Mouse (Mus musculus) neural tube, embryonic 13.5 days (tissue): ENCODE data around the gene Ptprcap. TPM values are rescaled to one million over a fixed set of nuclear protein-coding genes. Genes with fewer than 3 reads are reported as not detected.
"Not testable (repeated sequence)": the region's sequence is repeated elsewhere in the genome, so short reads cannot be mapped to it uniquely, and the experiment has no call there.

Experiments
- ATAC-seq: fragments of 200-750 bp; cut with Nextera tagmentation; 2 replicates; pipeline ENCODE4 v1.8.0; 2017; ENCODE audit warnings: low read depth, mild to moderate bottlenecking, moderate TSS enrichment, moderate library complexity
- H3K27ac ChIP-seq: fragments of 300-500 bp; sonication (generic); replicated peaks from 2 replicates; pipeline ENCODE4 v1.5.1; 2015; ENCODE audit warnings: moderate library complexity, mild to moderate bottlenecking, inconsistent platforms
- H3K27me3 ChIP-seq: fragments of 300-500 bp; sonication (generic); 2 replicates; pipeline ENCODE4 v1.6.1; 2015; ENCODE audit warnings: mild to moderate bottlenecking, inconsistent platforms
- H3K36me3 ChIP-seq: fragments of 300-500 bp; sonication (generic); 2 replicates; pipeline ENCODE4 v1.6.1; 2015; ENCODE audit warnings: mild to moderate bottlenecking, inconsistent platforms
- H3K4me1 ChIP-seq: fragments of 300-500 bp; sonication (generic); replicated peaks from 2 replicates; pipeline ENCODE4 v1.6.1; 2015; ENCODE audit warnings: inconsistent platforms
- H3K4me2 ChIP-seq: fragments of 300-500 bp; sonication (generic); 2 replicates; pipeline ENCODE4 v1.6.1; 2015; ENCODE audit warnings: inconsistent platforms, mild to moderate bottlenecking, moderate library complexity
- H3K4me3 ChIP-seq: fragments of 300-500 bp; sonication (generic); 2 replicates; pipeline ENCODE4 v1.5.1; 2015; ENCODE audit warnings: mild to moderate bottlenecking, inconsistent platforms
- H3K9ac ChIP-seq: fragments of 300-500 bp; sonication (generic); 2 replicates; pipeline ENCODE4 v1.6.1; 2015; ENCODE audit warnings: moderate library complexity, mild to moderate bottlenecking, inconsistent platforms
- H3K9me3 ChIP-seq: fragments of 300-500 bp; sonication (generic); 2 replicates; pipeline ENCODE4 v1.6.1; 2016; ENCODE audit warnings: inconsistent platforms
- WGBS: fragments of 180-500 bp; shearing (Covaris S2); methylation state at CpG from one replicate; pipeline ENCODE4 v1.1.7; 2015; 5-methylcytosine and 5-hydroxymethylcytosine counted together
- polyA plus RNA-seq: library from polyadenylated mRNA; unstranded; fragments of >200 nt; fragmentation: Nextera tagmentation; extraction: Ambion mirVana; gene quantifications from 2 replicates; pipeline ENCODE4 v1.2.1, GENCODE M21; 2015

Ptprcap gene
- polyA plus RNA-seq, 1 experiment from 2014 or later = 0.54 TPM

GRCm38 (mm10) chr19:4129462-4129861, 23.9 kb upstream of the Ptprcap start:
- H3K27ac ChIP-seq = no peak overlapping the region
- WGBS = 94% methylated on average over 7 of the region's 7 CpGs
- H3K4me3 ChIP-seq = no peak overlapping the region
- H3K4me2 ChIP-seq = no peak overlapping the region
- H3K9me3 ChIP-seq = no peaks in the 10 kb centered on the region
- peaks cover 22% of the 10 kb centered on the region for H3K4me1 ChIP-seq
- H3K9ac ChIP-seq = no peak overlapping the region
- no peaks in the 10 kb centered on the region for H3K27me3 ChIP-seq
- ATAC-seq = no peak
- peaks cover 59% of the 10 kb centered on the region for H3K36me3 ChIP-seq

- Histone ChIP-seq H3K27me3 (no peaks in the 10 kb centered on the region), H3K36me3 (peaks cover 59% of the 10 kb centered on the region), H3K9ac (no peak overlapping the region), H3K9me3 (no peaks in the 10 kb centered on the region), H3K4me3 (no peak overlapping the region), H3K27ac (no peak overlapping the region), H3K4me1 (peaks cover 19% of the 10 kb centered on the region), H3K4me2 (no peak overlapping the region)
- no peak for ATAC-seq
- WGBS = 87% methylated on average over 4 of the region's 4 CpGs
Observed at GRCm38 (mm10) chr19:4130106-4130505, 23.3 kb upstream of the Ptprcap start.

GRCm38 (mm10) chr19:4131075-4131474, 22.3 kb upstream of the Ptprcap start:
- no peaks in the 10 kb centered on the region for H3K27me3 ChIP-seq
- H3K9ac ChIP-seq = no peak overlapping the region
- H3K4me2 ChIP-seq = no peak overlapping the region
- no peak overlapping the region for H3K27ac ChIP-seq
- no peak for ATAC-seq
- peaks cover 17% of the 10 kb centered on the region for H3K4me1 ChIP-seq
- no peaks in the 10 kb centered on the region for H3K9me3 ChIP-seq
- H3K36me3 ChIP-seq = peaks cover 59% of the 10 kb centered on the region
- WGBS = 95% methylated on average over 5 of the region's 5 CpGs
- no peak overlapping the region for H3K4me3 ChIP-seq

- no peak overlapping the region for H3K9ac ChIP-seq
- H3K4me2 ChIP-seq = no peak overlapping the region
- H3K4me1 ChIP-seq = peaks cover 10% of the 10 kb centered on the region
- H3K9me3 ChIP-seq = no peaks in the 10 kb centered on the region
- 84% methylated on average over 2 of the region's 2 CpGs for WGBS
- ATAC-seq = no peak
- no peak overlapping the region for H3K4me3 ChIP-seq
- no peaks in the 10 kb centered on the region for H3K27me3 ChIP-seq
- H3K36me3 ChIP-seq = peaks cover 59% of the 10 kb centered on the region
- no peak overlapping the region for H3K27ac ChIP-seq
Observed at GRCm38 (mm10) chr19:4131768-4132167, 21.6 kb upstream of the Ptprcap start.

GRCm38 (mm10) chr19:4134354-4134753, 19.1 kb upstream of the Ptprcap start:
- Histone ChIP-seq H3K9me3 (no peaks in the 10 kb centered on the region), H3K9ac (no peak overlapping the region), H3K27ac (no peak overlapping the region), H3K4me2 (no peak overlapping the region), H3K27me3 (no peaks in the 10 kb centered on the region), H3K4me3 (no peak overlapping the region), H3K36me3 (peaks cover 40% of the 10 kb centered on the region), H3K4me1 (peaks cover 8% of the 10 kb centered on the region; the same call in 1 of the 2 replicates)
- ATAC-seq = no peak
- WGBS = 88% methylated on average over 4 of the region's 4 CpGs

GRCm38 (mm10) chr19:4135229-4135962, 18.0 kb upstream of the Ptprcap start:
- ATAC-seq, H3K9me3 ChIP-seq, H3K27ac ChIP-seq, H3K4me3 ChIP-seq, H3K27me3 ChIP-seq, H3K4me2 ChIP-seq, H3K9ac ChIP-seq: not testable (repeated sequence)
- Histone ChIP-seq H3K36me3 (peaks cover 31% of the 10 kb centered on the region), H3K4me1 (peaks cover 10% of the 10 kb centered on the region; the same call in 1 of the 2 replicates)
- 78% methylated on average over 6 of the region's 6 CpGs for WGBS

- Histone ChIP-seq H3K4me1 (peaks cover 10% of the 10 kb centered on the region; the same call in 1 of the 2 replicates), H3K36me3 (peaks cover 26% of the 10 kb centered on the region)
- H3K4me2 ChIP-seq, H3K9me3 ChIP-seq, H3K4me3 ChIP-seq, H3K27ac ChIP-seq, H3K27me3 ChIP-seq, ATAC-seq, H3K9ac ChIP-seq: not testable (repeated sequence)
- WGBS = 25% methylated on average over 8 of the region's 8 CpGs
Observed at GRCm38 (mm10) chr19:4135963-4136345, 17.4 kb upstream of the Ptprcap start.

- ATAC-seq = no peak
- Histone ChIP-seq H3K36me3 (peaks cover 20% of the 10 kb centered on the region), H3K4me1 (peaks cover 10% of the 10 kb centered on the region; the same call in 1 of the 2 replicates), H3K27me3 (no peaks in the 10 kb centered on the region), H3K27ac (no peak overlapping the region), H3K9ac (no peak overlapping the region), H3K9me3 (no peaks in the 10 kb centered on the region), H3K4me3 (no peak overlapping the region), H3K4me2 (no peak overlapping the region)
- 82% methylated on average over 5 of the region's 5 CpGs for WGBS
Observed at GRCm38 (mm10) chr19:4136463-4136862, 16.9 kb upstream of the Ptprcap start.

GRCm38 (mm10) chr19:4137913-4138312, 15.5 kb upstream of the Ptprcap start:
- H3K4me3 ChIP-seq = no peak overlapping the region
- H3K27ac ChIP-seq = no peak overlapping the region
- WGBS = 75% methylated on average over 5 of the region's 5 CpGs
- peaks cover 10% of the 10 kb centered on the region; the same call in 1 of the 2 replicates for H3K4me1 ChIP-seq
- no peaks in the 10 kb centered on the region for H3K9me3 ChIP-seq
- H3K27me3 ChIP-seq = no peaks in the 10 kb centered on the region
- no peak for ATAC-seq
- H3K36me3 ChIP-seq = peaks cover 6% of the 10 kb centered on the region
- H3K9ac ChIP-seq = no peak overlapping the region
- H3K4me2 ChIP-seq = no peak overlapping the region

- H3K4me3 ChIP-seq = no peak within 1 kb of the TSS
- no peak within 1 kb of the TSS for H3K9ac ChIP-seq
- H3K4me2 ChIP-seq = no peak within 1 kb of the TSS
- no peaks in the 10 kb centered on the region for H3K27me3 ChIP-seq
- no peak within 1 kb of the TSS for H3K27ac ChIP-seq
- H3K9me3 ChIP-seq = no peaks in the 10 kb centered on the region
- ATAC-seq = no peak
- 73% methylated on average over 2 of the region's 2 CpGs for WGBS
- H3K4me1 ChIP-seq = peaks cover 10% of the 10 kb centered on the region; the same call in 1 of the 2 replicates
- no peaks in the 10 kb centered on the region for H3K36me3 ChIP-seq
Observed at GRCm38 (mm10) chr19:4139446-4139845, 14.0 kb upstream of the Ptprcap start, which contains the start of gene Gpr152. Gpr152 (plus strand) TSS chr19:4139787.

GRCm38 (mm10) chr19:4140147-4140546, 13.3 kb upstream of the Ptprcap start:
- H3K9ac ChIP-seq = no peak overlapping the region
- 78% methylated on average over 6 of the region's 6 CpGs for WGBS

GRCm38 (mm10) chr19:4142416-4143173, 10.8 kb upstream of the Ptprcap start:
- WGBS = 91% methylated on average over 18 of the region's 18 CpGs
- Histone ChIP-seq H3K27ac (no peak overlapping the region), H3K4me3 (no peak overlapping the region), H3K4me1 (peaks cover 11% of the 10 kb centered on the region), H3K9ac (no peak overlapping the region), H3K36me3 (no peaks in the 10 kb centered on the region), H3K9me3 (no peaks in the 10 kb centered on the region), H3K27me3 (no peaks in the 10 kb centered on the region), H3K4me2 (no peak overlapping the region)
- no peak for ATAC-seq

More at GRCm38 (mm10) chr19:4140147-4140546, 13.3 kb upstream of the Ptprcap start:
- no peak for ATAC-seq
- no peak overlapping the region for H3K27ac ChIP-seq
- H3K4me3 ChIP-seq = no peak overlapping the region
- H3K4me2 ChIP-seq = no peak overlapping the region
- no peaks in the 10 kb centered on the region for H3K36me3 ChIP-seq
- H3K27me3 ChIP-seq = no peaks in the 10 kb centered on the region
- peaks cover 10% of the 10 kb centered on the region; the same call in 1 of the 2 replicates for H3K4me1 ChIP-seq
- no peaks in the 10 kb centered on the region for H3K9me3 ChIP-seq
